Mouse (Mus musculus) cortical plate, adult 2 months (tissue): ENCODE results near the gene Gpr176.

Experiments
- CTCF ChIP-seq: fragments of 200-500 bp; IDR thresholded peaks from 2 replicates; pipeline ENCODE4 v1.5.1; 2011; ENCODE audit warnings: mild to moderate bottlenecking, control low read depth, low read length; ENCODE audit not compliant: insufficient read depth; ENCODE audit errors: extremely low read depth
- POLR2A ChIP-seq: fragments of 200-500 bp; IDR thresholded peaks from 2 replicates; pipeline ENCODE4 v1.6.1; 2011; ENCODE audit warnings: mild to moderate bottlenecking, low read length, control low read depth; ENCODE audit not compliant: insufficient read depth; ENCODE audit errors: extremely low read depth

DNA sequence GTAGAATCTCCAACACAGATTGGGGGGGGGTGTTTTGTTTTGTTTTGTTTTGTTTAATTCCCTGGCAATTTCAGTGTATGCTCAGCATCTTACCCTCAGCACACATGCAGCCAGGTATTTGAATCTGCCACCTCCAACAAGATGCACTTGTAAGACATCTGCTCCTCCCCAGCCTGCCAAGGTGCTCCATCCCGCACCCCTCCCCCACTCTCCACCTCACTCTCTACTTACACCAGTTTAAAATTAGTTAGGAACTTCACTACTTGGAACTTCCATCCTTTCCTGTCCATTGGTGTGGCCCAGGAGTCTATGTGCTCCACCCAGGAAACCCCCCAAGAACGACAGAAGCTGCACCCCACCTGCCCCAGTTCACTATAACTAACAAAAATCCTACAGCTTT, 66.3 kb downstream of the Gpr176 start:
- TF ChIP-seq POLR2A (no peak), CTCF (no peak)
